Mouse (Mus musculus) B cell, adult 2 months (primary cell): ENCODE measurements around the gene Cdkal1.

Source experiments
- DNase-seq, 2 experiments: peaks; one replicate each; pipeline ENCODE4 v3.0.0; 2022

Gene Cdkal1

GRCm38 (mm10) chr13:29390025-29390424 lies 465.4 kb downstream of the Cdkal1 start:
- DNase-seq, result no peak

GRCm38 (mm10) chr13:29388918-29389317 lies 466.6 kb downstream of the Cdkal1 start:
- no peak for DNase-seq

GRCm38 (mm10) chr13:29377572-29377971 lies 477.9 kb downstream of the Cdkal1 start:
- no peak for DNase-seq

- DNase-seq, result no peak
These were observed 483.6 kb downstream of the Cdkal1 start for GRCm38 (mm10) chr13:29371916-29372315.

GRCm38 (mm10) chr13:29371466-29371771 lies 484.1 kb downstream of the Cdkal1 start:
- DNase-seq, result no peak

GRCm38 (mm10) chr13:29370731-29371465 lies 484.6 kb downstream of the Cdkal1 start:
- no peak for DNase-seq

GRCm38 (mm10) chr13:29368806-29369205 lies 486.7 kb downstream of the Cdkal1 start:
- DNase-seq, result no peak

GRCm38 (mm10) chr13:29364901-29365625 lies 490.4 kb downstream of the Cdkal1 start:
- no peak for DNase-seq

- no peak for DNase-seq
These were observed 491.5 kb downstream of the Cdkal1 start for GRCm38 (mm10) chr13:29364009-29364408.

GRCm38 (mm10) chr13:29361842-29362241 lies 493.6 kb downstream of the Cdkal1 start:
- no peak for DNase-seq

- DNase-seq, result no peak
These were observed 494.6 kb downstream of the Cdkal1 start for GRCm38 (mm10) chr13:29360899-29361298.

- no peak for DNase-seq
These were observed 496.1 kb downstream of the Cdkal1 start for GRCm38 (mm10) chr13:29359341-29359740.

GRCm38 (mm10) chr13:29357483-29357882 lies 498.0 kb downstream of the Cdkal1 start:
- no peak for DNase-seq

GRCm38 (mm10) chr13:29356158-29356485 lies 499.4 kb downstream of the Cdkal1 start:
- DNase-seq, result no peak

- DNase-seq, result no peak
These were observed 499.9 kb downstream of the Cdkal1 start for GRCm38 (mm10) chr13:29355484-29356157.

GRCm38 (mm10) chr13:29354943-29355342 lies 500.5 kb downstream of the Cdkal1 start:
- no peak for DNase-seq

GRCm38 (mm10) chr13:29353888-29354415 lies 501.5 kb downstream of the Cdkal1 start:
- DNase-seq, result no peak

GRCm38 (mm10) chr13:29351023-29351684 lies 504.3 kb downstream of the Cdkal1 start:
- DNase-seq, result no peak

GRCm38 (mm10) chr13:29350004-29350403 lies 505.5 kb downstream of the Cdkal1 start:
- DNase-seq, result no peak

- no peak for DNase-seq
These were observed 506.0 kb downstream of the Cdkal1 start for GRCm38 (mm10) chr13:29349386-29349961.

GRCm38 (mm10) chr13:29348331-29348730 lies 507.1 kb downstream of the Cdkal1 start:
- DNase-seq, result no peak

- no peak for DNase-seq
These were observed 522.6 kb downstream of the Cdkal1 start for GRCm38 (mm10) chr13:29332640-29333412.
